Mouse (Mus musculus) 416B (cell line): ENCODE data around the gene Mrpl37.

Source experiments
- DNase-seq: peaks from one replicate; pipeline ENCODE4 v3.0.0; 2011; ENCODE audit warnings: low read depth

The Mrpl37 gene

GRCm38 (mm10) chr4:107067151-107067840 is 628 bp upstream of the Mrpl37 start:
- no peak for DNase-seq

GRCm38 (mm10) chr4:107064394-107065098 is 2.1 kb downstream of the Mrpl37 start:
- no peak for DNase-seq

- DNase-seq = no peak
Measured at GRCm38 (mm10) chr4:107063214-107063613, 3.5 kb downstream of the Mrpl37 start.

- no peak for DNase-seq
Measured at GRCm38 (mm10) chr4:107061560-107061959, 5.1 kb downstream of the Mrpl37 start.

GRCm38 (mm10) chr4:107058781-107059180 is 7.9 kb downstream of the Mrpl37 start:
- DNase-seq = peak; percentile 84

GRCm38 (mm10) chr4:107058346-107058745 is 8.3 kb downstream of the Mrpl37 start:
- DNase-seq = no peak

- DNase-seq = no peak
Measured at GRCm38 (mm10) chr4:107056088-107056487, 10.6 kb downstream of the Mrpl37 start.

- DNase-seq = peak; percentile 9
Measured at GRCm38 (mm10) chr4:107052962-107053553, 13.6 kb downstream of the Mrpl37 start.

GRCm38 (mm10) chr4:107051889-107052288 is 14.8 kb downstream of the Mrpl37 start:
- DNase-seq = no peak

GRCm38 (mm10) chr4:107048568-107049162 is 18.0 kb downstream of the Mrpl37 start:
- DNase-seq = no peak

GRCm38 (mm10) chr4:107047806-107048205 is 18.9 kb downstream of the Mrpl37 start:
- DNase-seq = no peak

GRCm38 (mm10) chr4:107045188-107045587 is 21.5 kb downstream of the Mrpl37 start:
- DNase-seq = no peak

GRCm38 (mm10) chr4:107042304-107042703 is 24.4 kb downstream of the Mrpl37 start:
- DNase-seq = peak; percentile 87

- no peak for DNase-seq
Measured at GRCm38 (mm10) chr4:107039270-107039669, 27.4 kb downstream of the Mrpl37 start.

GRCm38 (mm10) chr4:107038303-107038702 is 28.4 kb downstream of the Mrpl37 start:
- no peak for DNase-seq

GRCm38 (mm10) chr4:107036985-107037384 is 29.7 kb downstream of the Mrpl37 start:
- peak; percentile 21 for DNase-seq

- DNase-seq = no peak
Measured at GRCm38 (mm10) chr4:107035689-107036088, 31.0 kb downstream of the Mrpl37 start.

- DNase-seq = no peak
Measured at GRCm38 (mm10) chr4:107026451-107026850, 40.2 kb downstream of the Mrpl37 start.

GRCm38 (mm10) chr4:107025369-107025768 is 41.3 kb downstream of the Mrpl37 start:
- DNase-seq = no peak

- no peak for DNase-seq
Measured at GRCm38 (mm10) chr4:107024899-107025298, 41.8 kb downstream of the Mrpl37 start.

- DNase-seq = no peak
Measured at GRCm38 (mm10) chr4:107021464-107021863, 45.2 kb downstream of the Mrpl37 start.

- DNase-seq = no peak
Measured at GRCm38 (mm10) chr4:107020287-107021000, 46.2 kb downstream of the Mrpl37 start.
